Mouse (Mus musculus) layer of hippocampus, adult 11-12 months (tissue): ENCODE data around the gene Rtel1.

Source experiments
- DNase-seq: peaks from one replicate; pipeline ENCODE4 v3.0.0; 2022; ENCODE audit warnings: low spot score

The Rtel1 gene

GRCm38 (mm10) chr2:181319248-181320102, at the start of gene Rtel1:
Rtel1 (plus strand) TSS chr2:181319739.
- peak; percentile 78 for DNase-seq

- no peak for DNase-seq
These were observed 47.4 kb upstream of the Rtel1 start for GRCm38 (mm10) chr2:181272092-181272491.

DNA sequence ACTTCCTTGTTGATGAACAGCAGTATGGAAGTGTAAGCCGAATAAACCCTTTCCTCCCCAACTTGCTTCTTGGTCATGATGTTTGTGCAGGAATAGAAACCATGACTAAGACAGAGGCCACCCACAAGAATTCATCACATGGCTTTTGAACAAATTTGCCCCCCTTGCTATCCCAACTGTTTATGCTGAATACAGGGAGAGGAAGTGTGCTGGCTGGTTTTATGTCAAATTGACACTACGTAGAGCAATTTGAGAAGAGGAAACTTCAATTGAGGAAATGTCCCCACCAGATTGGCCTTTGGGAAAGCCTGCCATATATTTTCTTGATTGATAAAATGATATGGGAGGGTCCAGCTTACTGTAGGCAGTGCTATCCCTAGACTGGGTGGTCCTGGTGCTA, 45.7 kb upstream of the Rtel1 start:
- DNase-seq, result no peak

GRCm38 (mm10) chr2:181274639-181275038, 44.9 kb upstream of the Rtel1 start:
- no peak for DNase-seq

- no peak for DNase-seq
These were observed 42.8 kb upstream of the Rtel1 start for GRCm38 (mm10) chr2:181276766-181277165.

GRCm38 (mm10) chr2:181277866-181278265, 41.7 kb upstream of the Rtel1 start:
- no peak for DNase-seq

DNA sequence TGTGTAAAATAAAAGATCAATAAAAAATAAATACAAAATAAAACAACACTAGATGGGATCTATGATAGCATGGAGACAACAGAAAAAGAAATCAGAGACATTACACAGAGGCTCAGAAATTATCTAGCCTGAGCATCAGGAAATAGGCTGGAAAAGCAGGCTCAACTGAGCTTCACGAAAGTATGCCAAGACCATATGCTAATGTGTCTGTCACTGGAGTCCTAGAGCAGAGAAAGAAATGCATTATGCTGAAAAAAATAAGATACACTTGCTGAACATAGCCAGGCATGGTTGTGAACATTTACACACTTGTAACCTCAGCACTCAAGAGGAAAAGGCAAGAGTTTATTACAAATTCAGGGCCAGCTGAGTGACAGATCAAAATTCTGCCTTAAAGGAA, 39.6 kb upstream of the Rtel1 start:
- DNase-seq, result no peak

DNA sequence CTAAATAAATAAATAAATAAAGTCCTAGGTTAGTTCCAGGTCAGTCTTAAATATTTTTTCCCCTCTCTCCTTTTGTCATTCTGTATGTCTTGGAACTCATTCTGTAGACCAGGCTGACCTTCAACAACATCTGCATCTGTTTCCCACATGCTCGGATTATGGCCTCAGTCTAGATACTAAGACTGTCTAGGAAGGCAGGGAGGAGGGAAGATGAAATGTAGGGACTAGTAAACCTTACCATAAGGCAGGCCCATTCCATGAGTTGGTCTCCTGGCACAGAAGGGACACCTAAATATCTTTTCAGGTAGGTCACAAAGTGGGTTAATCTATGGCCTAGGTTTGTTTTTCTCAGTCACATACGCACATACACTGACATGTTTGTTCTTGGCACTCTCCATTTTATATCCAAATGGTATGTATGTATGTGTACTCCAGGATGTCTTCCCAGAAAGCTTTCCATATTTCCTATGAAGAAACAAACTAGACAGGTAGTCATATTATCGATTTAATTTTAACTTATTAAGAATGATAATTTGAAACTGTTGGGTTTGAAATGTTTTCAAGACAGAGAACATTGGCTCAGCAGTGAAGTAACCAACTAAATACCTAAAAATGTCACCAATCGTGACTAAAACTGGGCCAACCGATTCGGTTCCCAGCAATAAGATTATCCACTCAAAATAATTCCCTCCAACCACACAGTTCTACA, 32.8 kb upstream of the Rtel1 start:
- DNase-seq, result no peak

DNA sequence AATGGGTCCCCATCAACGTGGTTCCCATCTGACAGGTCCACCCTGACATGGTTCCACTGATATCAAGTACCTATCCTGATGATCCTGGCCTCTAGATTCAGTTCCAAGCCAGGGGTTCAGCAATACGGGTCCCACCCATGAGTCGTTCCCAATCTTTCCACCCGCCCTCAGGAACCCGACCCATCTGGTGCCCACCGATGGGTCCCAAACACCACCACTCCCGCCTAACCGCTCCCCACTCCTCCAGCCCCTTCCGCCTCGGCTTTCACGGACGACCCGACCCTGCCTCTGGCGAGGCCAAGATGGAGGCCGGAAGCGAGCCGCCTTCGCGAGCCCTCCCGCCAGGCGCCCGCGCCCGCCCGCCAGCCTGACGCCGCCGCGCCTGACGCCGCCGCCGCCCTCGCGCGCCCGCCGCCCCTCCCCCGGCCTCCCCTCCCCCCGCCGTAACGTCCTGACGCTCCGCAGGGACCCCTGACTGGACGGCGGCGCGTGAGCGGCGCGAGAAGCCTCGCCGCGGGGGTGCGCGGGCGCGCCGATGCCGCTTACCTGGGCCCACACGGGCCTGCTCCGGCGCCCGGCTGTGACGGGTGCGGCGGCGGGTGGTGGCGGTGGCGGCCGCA, 32.1 kb upstream of the Rtel1 start:
- DNase-seq, result peak; percentile 78

GRCm38 (mm10) chr2:181287958-181288350, 31.6 kb upstream of the Rtel1 start, which contains the start of gene Gmeb2:
Gmeb2 (minus strand) TSS chr2:181288035.
- DNase-seq, result peak; percentile 96

DNA sequence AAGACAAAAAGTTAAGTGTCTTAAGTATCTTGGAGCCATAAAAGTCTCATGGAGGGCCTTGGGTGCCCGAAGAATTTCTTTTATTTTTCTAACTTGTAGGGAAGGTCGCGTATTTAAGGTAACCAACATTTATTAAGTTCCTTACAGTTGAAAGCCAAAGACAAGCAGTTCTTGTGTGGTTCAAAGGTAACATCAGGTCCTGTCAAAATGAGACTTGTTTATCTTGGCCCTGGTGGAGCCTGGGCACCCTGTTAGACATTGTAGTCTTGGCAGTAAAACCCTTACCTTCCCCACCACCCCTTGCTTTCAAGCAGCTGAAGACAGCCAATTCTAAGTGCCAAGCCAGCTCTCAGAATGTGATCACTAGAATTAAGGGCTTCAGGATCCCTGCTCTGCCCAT, 30.8 kb upstream of the Rtel1 start:
- no peak for DNase-seq

- no peak for DNase-seq
These were observed 28.6 kb upstream of the Rtel1 start for GRCm38 (mm10) chr2:181290937-181291336.

DNA sequence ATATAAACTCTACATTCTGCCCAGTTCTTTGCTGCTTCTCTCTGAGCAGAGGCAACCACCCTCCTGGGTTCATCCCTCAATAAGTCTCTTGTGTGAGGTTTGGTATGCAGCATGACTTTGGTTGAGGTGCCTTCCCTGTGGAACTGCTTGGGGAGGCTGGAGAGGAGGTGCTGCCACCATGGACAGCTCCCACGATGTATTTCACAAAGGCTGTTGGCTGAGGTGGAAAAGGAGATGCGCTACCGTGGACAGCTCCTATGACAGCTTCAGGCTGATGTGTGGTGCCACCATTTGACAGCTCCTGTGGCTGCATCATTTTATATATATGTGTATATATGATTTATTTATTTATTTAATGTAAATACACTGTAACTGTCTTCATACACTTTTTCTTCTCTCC, 17.5 kb upstream of the Rtel1 start:
- no peak for DNase-seq

- DNase-seq, result no peak
These were observed 14.6 kb upstream of the Rtel1 start for GRCm38 (mm10) chr2:181304944-181305343.

- DNase-seq, result peak; percentile 53
These were observed 12.3 kb upstream of the Rtel1 start for GRCm38 (mm10) chr2:181307144-181307804.

DNA sequence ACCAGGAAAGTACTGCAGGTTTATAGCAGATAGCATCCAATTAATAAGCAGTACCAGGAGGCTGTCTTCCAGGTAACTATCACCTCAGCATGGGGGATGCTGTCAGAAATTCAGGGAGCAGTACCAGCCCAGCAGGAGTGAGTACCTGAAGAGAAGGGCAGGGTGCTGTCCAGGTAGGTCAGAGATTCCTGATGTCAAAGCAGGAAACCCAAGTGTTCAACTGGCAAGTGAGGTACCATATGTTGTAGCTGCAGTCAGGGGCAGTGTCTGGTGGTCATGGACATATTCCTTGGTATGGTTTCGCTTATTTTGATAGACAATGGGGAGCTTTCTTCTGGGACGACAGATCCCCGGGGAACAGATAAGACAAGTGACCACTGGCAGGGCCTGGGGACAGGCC, 7.1 kb upstream of the Rtel1 start:
- DNase-seq, result no peak

DNA sequence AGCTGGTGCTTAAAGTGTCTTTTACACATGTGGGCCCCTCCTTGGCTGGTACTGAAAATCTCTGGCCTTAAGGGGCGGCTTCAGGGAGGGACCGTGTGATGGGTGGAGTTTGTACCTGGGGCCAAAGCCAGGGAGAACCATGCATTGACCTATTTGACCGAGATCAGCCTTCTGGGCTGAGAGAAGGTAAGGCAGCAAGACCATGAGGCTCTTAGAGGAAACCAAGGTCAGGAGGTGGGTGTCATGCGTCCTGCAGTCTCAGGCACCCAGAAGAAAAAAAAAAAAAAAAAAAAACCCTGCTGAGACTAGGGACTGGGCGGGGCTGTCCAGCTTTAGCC, 6.6 kb upstream of the Rtel1 start:
- no peak for DNase-seq

DNA sequence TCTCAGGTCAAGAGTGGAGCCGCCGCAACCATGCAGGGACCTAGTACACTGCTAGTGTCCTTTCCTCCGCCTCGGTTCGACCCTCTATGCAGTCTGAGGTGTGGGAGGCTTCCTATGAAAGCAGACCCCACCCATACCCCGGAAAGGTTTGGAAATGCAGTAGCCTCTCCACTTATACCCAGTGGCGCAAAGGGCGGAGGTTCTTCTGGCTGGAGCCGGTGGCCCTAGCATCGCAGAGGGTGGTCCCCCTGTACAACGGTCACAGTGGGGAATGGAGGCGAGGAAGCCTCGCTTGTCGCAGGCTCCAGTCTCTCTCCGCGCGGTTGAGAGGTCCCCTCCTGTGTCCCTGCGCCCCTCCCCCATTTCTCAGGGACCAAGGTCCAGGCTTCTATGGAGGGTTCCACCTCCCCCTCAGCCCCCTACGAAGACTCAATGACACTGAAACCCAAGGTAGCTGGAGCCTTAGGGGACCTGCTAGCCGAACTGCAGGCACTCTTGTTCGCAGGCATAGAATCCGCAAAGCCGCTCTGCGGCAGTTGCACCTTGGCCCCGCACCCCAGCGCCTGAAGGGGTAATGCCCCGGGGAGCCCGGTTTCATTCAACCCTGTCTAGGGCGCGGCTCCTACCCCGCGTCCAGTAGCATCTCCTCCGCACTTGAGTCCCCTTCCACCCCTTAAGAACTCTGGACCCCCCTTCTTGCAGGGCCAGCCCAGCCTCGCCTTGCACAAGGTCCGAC, 6.0 kb upstream of the Rtel1 start:
- DNase-seq, result no peak

GRCm38 (mm10) chr2:181314080-181314810, 5.3 kb upstream of the Rtel1 start, which contains the start of gene Stmn3:
Stmn3 (minus strand) TSS chr2:181314500.
- peak; percentile 69 for DNase-seq

- DNase-seq, result no peak
These were observed 562 bp downstream of the Rtel1 start for GRCm38 (mm10) chr2:181320103-181320499.

DNA sequence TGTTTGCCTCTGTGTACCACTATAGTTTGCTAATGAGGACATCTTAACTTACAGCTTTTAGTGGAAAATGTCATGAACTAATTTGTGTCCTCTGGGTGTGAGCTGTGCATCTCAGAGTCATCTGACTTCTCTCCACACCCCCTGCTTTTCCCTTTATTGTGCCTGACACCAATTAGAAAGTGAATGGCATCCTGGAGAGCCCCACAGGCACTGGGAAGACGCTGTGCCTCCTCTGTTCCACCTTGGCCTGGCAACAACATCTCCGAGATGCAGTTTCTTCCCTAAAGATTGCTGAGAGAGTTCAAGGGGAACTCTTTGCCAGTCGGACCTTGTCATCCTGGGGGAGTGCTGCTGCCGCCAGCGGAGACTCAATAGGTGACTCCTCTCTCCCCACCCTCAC, 2.6 kb downstream of the Rtel1 start:
- no peak for DNase-seq
